Mouse (Mus musculus) CH12.LX (cell line): ENCODE data around the gene Hmcn1. TPM values are rescaled to one million over a fixed set of nuclear protein-coding genes. Genes with fewer than 3 reads are reported as not detected.

ENCODE experiments used
- DNase-seq: peaks from one replicate; pipeline ENCODE4 v3.0.0-alpha.2; 2013; ENCODE audit errors: extremely low read depth
- H3K27ac ChIP-seq: 2 replicates; pipeline ENCODE4 v1.5.1; 2012; ENCODE audit warnings: low read depth, mild to moderate bottlenecking, control low read depth, moderate library complexity; ENCODE audit not compliant: insufficient read depth
- H3K27me3 ChIP-seq: replicated peaks from 2 replicates; pipeline ENCODE3; 2012; ENCODE audit warnings: inconsistent platforms
- H3K36me3 ChIP-seq, 2 experiments: replicated peaks in 1 of 2; 2 replicates each; pipeline versions ENCODE3 to v1.6.1; 2012; ENCODE audit warnings: inconsistent platforms in 1 of 2, low read length in 1 of 2, mild to moderate bottlenecking in 1 of 2, mixed read lengths in 1 of 2, moderate library complexity in 1 of 2; ENCODE audit not compliant: control insufficient read depth in 1 of 2, insufficient read depth in 1 of 2
- H3K4me1 ChIP-seq, 2 experiments: 2 replicates each; pipeline ENCODE4 v1.6.1; 2012; ENCODE audit warnings: inconsistent platforms in 1 of 2, moderate library complexity in 1 of 2; ENCODE audit not compliant: insufficient read depth in 2 of 2, control insufficient read depth in 1 of 2
- H3K4me2 ChIP-seq: 2 replicates; pipeline ENCODE4 v1.6.1; 2012; ENCODE audit warnings: low read depth, mild to moderate bottlenecking, control low read depth; ENCODE audit not compliant: poor library complexity, insufficient read depth, severe bottlenecking
- H3K4me3 ChIP-seq, 3 experiments: fragments of 150-350 bp in 1 of 3; sonication (generic) in 1 of 3; replicated peaks in 1 of 3; 2 replicates each; pipeline versions ENCODE3 to v1.5.1; 2011 to 2012; ENCODE audit warnings: low read depth in 2 of 3, low read length in 2 of 3, mild to moderate bottlenecking in 2 of 3, moderate library complexity in 2 of 3, control low read depth in 1 of 3, improper control_type of control experiment in 1 of 3, inconsistent platforms in 1 of 3, mixed read lengths in 1 of 3; ENCODE audit not compliant: poor library complexity in 1 of 3
- H3K79me2 ChIP-seq: replicated peaks from 2 replicates; pipeline ENCODE4 v1.6.1; 2012; ENCODE audit warnings: mild to moderate bottlenecking, moderate library complexity; ENCODE audit not compliant: control insufficient read depth, poor library complexity, insufficient read depth, severe bottlenecking; ENCODE audit errors: extremely low read depth
- H3K9ac ChIP-seq: 2 replicates; pipeline ENCODE4 v1.6.1; 2012; ENCODE audit warnings: low read depth, mild to moderate bottlenecking, control low read depth, moderate library complexity; ENCODE audit not compliant: insufficient read depth
- H3K9me3 ChIP-seq: replicated peaks from 2 replicates; pipeline ENCODE3; 2012; ENCODE audit warnings: low read length, inconsistent platforms, mixed read lengths
- BHLHE40 ChIP-seq: IDR thresholded peaks from 2 replicates; pipeline ENCODE4 v1.6.1; 2011; ENCODE audit warnings: mild to moderate bottlenecking, low read depth, low read length, improper control_type of control experiment
- CHD2 ChIP-seq: IDR thresholded peaks from 2 replicates; pipeline ENCODE4 v1.6.1; 2011; ENCODE audit warnings: low read length, improper control_type of control experiment
- CTCF ChIP-seq, 2 experiments: IDR thresholded peaks in 1 of 2; conservative IDR thresholded peaks in 1 of 2; 2 replicates each; pipeline ENCODE4 v1.5.1; 2011 to 2012; ENCODE audit warnings: low read depth in 2 of 2, low read length in 2 of 2, improper control_type of control experiment in 1 of 2, inconsistent platforms in 1 of 2, mild to moderate bottlenecking in 1 of 2, moderate library complexity in 1 of 2
- E2F4 ChIP-seq: IDR thresholded peaks from 2 replicates; pipeline ENCODE4 v1.6.1; 2011; ENCODE audit warnings: low read depth, low read length, improper control_type of control experiment; ENCODE audit not compliant: insufficient replicate concordance
- IRF4 ChIP-seq: IDR thresholded peaks from 2 replicates; pipeline ENCODE4 v1.6.1; 2014; ENCODE audit warnings: low read depth, mild to moderate bottlenecking, inconsistent platforms, low read length, improper control_type of control experiment
- JUN ChIP-seq: IDR thresholded peaks from 2 replicates; pipeline ENCODE4 v1.6.1; 2011; ENCODE audit warnings: low read depth, mild to moderate bottlenecking, low read length, improper control_type of control experiment, moderate library complexity; ENCODE audit not compliant: insufficient read depth
- JUND ChIP-seq: conservative IDR thresholded peaks from 2 replicates; pipeline ENCODE4 v1.6.1; 2011; ENCODE audit warnings: low read depth, low read length, improper control_type of control experiment
- MEF2A ChIP-seq: IDR thresholded peaks from 2 replicates; pipeline ENCODE4 v1.6.1; 2014; ENCODE audit warnings: low read depth, mild to moderate bottlenecking, inconsistent platforms, low read length, improper control_type of control experiment, borderline replicate concordance
- MXI1 ChIP-seq: IDR thresholded peaks from 2 replicates; pipeline ENCODE4 v1.6.1; 2011; ENCODE audit warnings: mild to moderate bottlenecking, low read depth, low read length, improper control_type of control experiment
- MYC ChIP-seq: IDR thresholded peaks from 2 replicates; pipeline ENCODE4 v1.6.1; 2011; ENCODE audit warnings: low read depth, mild to moderate bottlenecking, improper control_type of control experiment, low read length
- NELFE ChIP-seq: IDR thresholded peaks from 2 replicates; pipeline ENCODE4 v1.6.1; 2011; ENCODE audit warnings: low read depth, low read length, improper control_type of control experiment
- POLR2A ChIP-seq: IDR thresholded peaks from 2 replicates; pipeline ENCODE4 v1.6.1; 2011; ENCODE audit warnings: low read depth, mild to moderate bottlenecking, improper control_type of control experiment, low read length
- POLR2AphosphoS2 ChIP-seq: IDR thresholded peaks from 2 replicates; pipeline ENCODE4 v1.6.1; 2011; ENCODE audit warnings: low read depth, low read length, improper control_type of control experiment
- TBP ChIP-seq: conservative IDR thresholded peaks from 2 replicates; pipeline ENCODE4 v1.6.1; 2011; ENCODE audit warnings: low read depth, low read length, improper control_type of control experiment
- TCF12 ChIP-seq: IDR thresholded peaks from 2 replicates; pipeline ENCODE4 v1.6.1; 2014; ENCODE audit warnings: low read depth, mild to moderate bottlenecking, inconsistent platforms, low read length, improper control_type of control experiment
- USF1 ChIP-seq: IDR thresholded peaks from 2 replicates; pipeline ENCODE4 v1.6.1; 2014; ENCODE audit warnings: low read depth, mild to moderate bottlenecking, inconsistent platforms, low read length, improper control_type of control experiment
- USF2 ChIP-seq: conservative IDR thresholded peaks from 2 replicates; pipeline ENCODE4 v1.6.1; 2011; ENCODE audit warnings: low read depth, low read length, improper control_type of control experiment
- ZC3H11A ChIP-seq: IDR thresholded peaks from 2 replicates; pipeline ENCODE4 v1.6.1; 2012; ENCODE audit warnings: low read depth, mild to moderate bottlenecking, inconsistent platforms, low read length, improper control_type of control experiment
- dilution Hi-C: fragments of 300-500 bp; cut with MboI; formaldehyde crosslinking; loops from 2 replicates; pipeline ENCODE4 v1.14.3; 2020; ENCODE audit warnings: low sequenced_read_pairs; ENCODE audit not compliant: extremely low pct_unique_long_range_greater_than_20kb, extremely low pct_ligation_motif_present
- in situ Hi-C: fragments of 300-500 bp; cut with MboI; formaldehyde crosslinking; loops from 3 replicates; pipeline ENCODE4 v1.14.3; 2019; ENCODE audit warnings: low sequenced_read_pairs, low pct_ligation_motif_present, low pct_unique_long_range_greater_than_20kb, mixed read lengths
- polyA plus RNA-seq: library from polyadenylated mRNA; unstranded; fragments of >175 nt; gene quantifications from 2 replicates; pipeline ENCODE4 v1.2.1, GENCODE M21; 2012; ENCODE audit warnings: low read depth; ENCODE audit not compliant: insufficient read length
- total RNA-seq, 2 experiments: library from RNA; depleted of rRNA; stranded (reverse); fragments of 300-350 nt in 1 of 2; fragments of >200 nt in 1 of 2; gene quantifications; 2 replicates each; pipeline ENCODE4 v1.2.3; 2012 to 2014

Gene Hmcn1
- total and polyA plus RNA-seq, 3 experiments: under 0.01 to 0.04 (median 0.01) TPM

GRCm38 (mm10) chr1:150950046-150950445 lies 43.2 kb downstream of the Hmcn1 start:
- Histone ChIP-seq H3K4me3 (no peak overlapping the region), H3K27me3 (no peaks in the 10 kb centered on the region), H3K4me1 (0 out of 4 replicates have a peak, but pooled peaks cover 0 to 2% of the 10 kb centered on the region in 2 experiments), H3K27ac (no peak overlapping the region), H3K36me3 (no peaks in the 10 kb centered on the region), H3K79me2 (no peaks in the 10 kb centered on the region), H3K9me3 (no peaks in the 10 kb centered on the region), H3K9ac (no peak overlapping the region), H3K4me2 (no peak overlapping the region)
- dilution Hi-C loops: no loop called here
- in situ Hi-C loops: no loop called here
- no peak for DNase-seq
- TF ChIP-seq JUND (no peak), E2F4 (no peak), MXI1 (no peak), USF1 (no peak), IRF4 (no peak), POLR2AphosphoS2 (no peak), TBP (no peak), BHLHE40 (no peak), MYC (no peak)

GRCm38 (mm10) chr1:150948911-150949310 lies 44.3 kb downstream of the Hmcn1 start:
- DNase-seq: no peak
- dilution Hi-C loops (no loop called here), in situ Hi-C loops (no loop called here)
- Histone ChIP-seq H3K9ac (no peak overlapping the region), H3K79me2 (no peaks in the 10 kb centered on the region), H3K27me3 (no peaks in the 10 kb centered on the region), H3K27ac (no peak overlapping the region), H3K36me3 (no peaks in the 10 kb centered on the region), H3K9me3 (no peaks in the 10 kb centered on the region)
- TF ChIP-seq JUN: no peak
- no peak for TF ChIP-seq NELFE
- TF ChIP-seq POLR2A: no peak
- no peak for TF ChIP-seq CHD2
- TF ChIP-seq CTCF (conservative IDR thresholded peaks at IDR 0.05 in 1 of 2, IDR thresholded peaks at IDR 0.05 in 1 of 2; ENCODE audit: low read depth in 2 of 2, low read length in 2 of 2): no peak
- TF ChIP-seq USF2: no peak
- TF ChIP-seq, all 38 proteins: peak for 0
- Histone ChIP-seq H3K4me2 (no peak overlapping the region), H3K4me1 (0 out of 4 replicates have a peak, but pooled peaks cover 0 to 2% of the 10 kb centered on the region in 2 experiments), H3K4me3 (no peak overlapping the region)

GRCm38 (mm10) chr1:150943601-150944000 lies 49.6 kb downstream of the Hmcn1 start:
- Histone ChIP-seq H3K36me3 (no peaks in the 10 kb centered on the region), H3K4me2 (no peak overlapping the region), H3K4me3 (no peak overlapping the region), H3K27ac (no peak overlapping the region), H3K4me1 (no peaks in the 10 kb centered on the region), H3K9ac (no peak overlapping the region), H3K9me3 (no peaks in the 10 kb centered on the region), H3K79me2 (no peaks in the 10 kb centered on the region), H3K27me3 (no peaks in the 10 kb centered on the region)
- DNase-seq: no peak
- in situ Hi-C loops: no loop called here
- dilution Hi-C loops: no loop called here
- TF ChIP-seq TCF12 (no peak), MEF2A (no peak), MXI1 (no peak), ZC3H11A (no peak), POLR2A (no peak)
